Mouse (Mus musculus) midbrain, embryonic 13.5 days (tissue): ENCODE results near the gene Olfr1377. TPM values are rescaled to one million over a fixed set of nuclear protein-coding genes. Genes with fewer than 3 reads are reported as not detected.
A peak's percentile ranks its signal among the peaks of the same experiment; 100 is the strongest.

Experiments
- ATAC-seq: fragments of 200-750 bp; cut with Nextera tagmentation; 2 replicates; pipeline ENCODE4 v1.8.0; 2017; ENCODE audit warnings: mild to moderate bottlenecking, moderate TSS enrichment, moderate library complexity
- H3K27ac ChIP-seq: fragments of 300-500 bp; sonication (generic); 2 replicates; pipeline ENCODE4 v1.5.1; 2015; ENCODE audit warnings: inconsistent platforms, mild to moderate bottlenecking, moderate library complexity
- H3K27me3 ChIP-seq: fragments of 300-500 bp; sonication (generic); 2 replicates; pipeline ENCODE4 v1.6.1; 2015; ENCODE audit warnings: mild to moderate bottlenecking, inconsistent platforms
- H3K36me3 ChIP-seq: fragments of 300-500 bp; sonication (generic); 2 replicates; pipeline ENCODE4 v1.6.1; 2015; ENCODE audit warnings: mild to moderate bottlenecking, inconsistent platforms
- H3K4me1 ChIP-seq: fragments of 300-500 bp; sonication (generic); replicated peaks from 2 replicates; pipeline ENCODE4 v1.6.1; 2015; ENCODE audit warnings: inconsistent platforms
- H3K4me2 ChIP-seq: fragments of 300-500 bp; sonication (generic); replicated peaks from 2 replicates; pipeline ENCODE4 v1.6.1; 2015; ENCODE audit warnings: moderate library complexity, mild to moderate bottlenecking, inconsistent platforms
- H3K4me3 ChIP-seq: fragments of 300-500 bp; sonication (generic); replicated peaks from 2 replicates; pipeline ENCODE4 v1.5.1; 2015; ENCODE audit warnings: mild to moderate bottlenecking, inconsistent platforms
- H3K9ac ChIP-seq: fragments of 300-500 bp; sonication (generic); replicated peaks from 2 replicates; pipeline ENCODE4 v1.6.1; 2015; ENCODE audit warnings: mild to moderate bottlenecking, inconsistent platforms
- H3K9me3 ChIP-seq: fragments of 300-500 bp; sonication (generic); 2 replicates; pipeline ENCODE4 v1.6.1; 2016; ENCODE audit warnings: mild to moderate bottlenecking, inconsistent platforms
- WGBS: fragments of 180-500 bp; shearing (Covaris S2); methylation state at CpG from one replicate; pipeline ENCODE4 v1.1.7; 2015; 5-methylcytosine and 5-hydroxymethylcytosine counted together
- polyA plus RNA-seq: library from polyadenylated mRNA; unstranded; fragments of >200 nt; fragmentation: Nextera tagmentation; extraction: Ambion mirVana; gene quantifications from 2 replicates; pipeline ENCODE4 v1.2.1, GENCODE M21; 2015

Olfr1377 gene
- polyA plus RNA-seq: not detected in 2 replicates

DNA sequence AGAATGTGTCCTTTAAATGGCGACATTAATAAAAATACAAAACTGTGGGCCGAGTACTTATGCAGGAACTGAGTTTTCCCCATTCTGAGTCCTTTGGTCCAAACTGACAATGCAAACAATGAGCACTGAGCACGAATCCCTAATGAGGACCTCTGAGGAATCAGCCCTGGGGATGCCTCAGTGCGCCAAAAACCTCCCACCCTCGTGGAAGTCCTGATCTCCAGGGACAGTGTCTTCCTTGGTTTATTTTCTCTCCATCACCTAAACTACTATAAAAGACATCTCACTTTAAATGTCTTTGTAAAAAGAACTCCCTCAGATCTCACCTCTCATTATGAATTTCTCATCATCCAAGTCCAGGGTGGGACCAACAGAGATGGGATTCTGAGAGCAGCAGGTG, at the start of gene Olfr1377:
Gene Olfr1377, plus strand, starts transcription at position 301 of the 400 bp plus-strand sequence.
- Histone ChIP-seq H3K4me2 (no peak within 1 kb of the TSS), H3K36me3 (no peaks in the 10 kb centered on the region), H3K9ac (no peak within 1 kb of the TSS), H3K27ac (no peak within 1 kb of the TSS), H3K9me3 (no peaks in the 10 kb centered on the region), H3K4me3 (no peak within 1 kb of the TSS), H3K27me3 (no peaks in the 10 kb centered on the region), H3K4me1 (no peaks in the 10 kb centered on the region)
- no peak for ATAC-seq
- 55% methylated on average over 5 of the region's 5 CpGs for WGBS

GRCm38 (mm10) chr11:50932040-50932439, 49.7 kb upstream of the Olfr1377 start:
- peak; percentile 66 for ATAC-seq
- no peaks in the 10 kb centered on the region for H3K9me3 ChIP-seq
- WGBS: 71% methylated on average over 1 of the region's 1 CpGs
- H3K27ac ChIP-seq: peak overlapping the region; percentile 49
- peak overlapping the region; percentile 85 for H3K4me2 ChIP-seq
- H3K4me3 ChIP-seq: peak overlapping the region; percentile 60
- H3K36me3 ChIP-seq: no peaks in the 10 kb centered on the region
- H3K9ac ChIP-seq: no peak overlapping the region
- H3K4me1 ChIP-seq: peaks cover 12% of the 10 kb centered on the region
- H3K27me3 ChIP-seq: no peaks in the 10 kb centered on the region

DNA sequence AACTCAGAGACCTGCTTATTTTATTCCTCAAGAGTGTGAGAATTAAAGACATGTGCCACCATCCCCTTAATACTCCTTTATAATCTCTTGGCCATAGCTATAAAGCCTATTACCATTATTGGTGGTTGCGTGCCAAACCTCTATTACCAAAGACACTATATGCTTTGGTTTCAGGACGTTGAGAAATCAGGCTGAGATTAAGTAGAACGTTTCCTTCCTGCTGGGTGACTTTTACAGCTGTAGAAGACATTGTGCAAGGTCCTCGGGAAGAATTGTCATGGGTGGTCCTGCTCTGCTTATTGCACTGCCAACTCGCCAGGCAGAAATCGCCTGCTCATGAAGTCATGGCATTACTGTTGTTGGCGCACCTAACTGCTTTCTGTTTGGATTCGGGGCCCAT, 43.3 kb upstream of the Olfr1377 start:
- WGBS: 86% methylated on average over 8 of the region's 8 CpGs
- Histone ChIP-seq H3K27ac (no peak overlapping the region), H3K4me2 (no peak overlapping the region), H3K36me3 (no peaks in the 10 kb centered on the region), H3K4me1 (no peaks in the 10 kb centered on the region), H3K4me3 (no peak overlapping the region), H3K9me3 (no peaks in the 10 kb centered on the region), H3K27me3 (no peaks in the 10 kb centered on the region), H3K9ac (no peak overlapping the region)
- no peak for ATAC-seq

- ATAC-seq: peak; percentile 73
- no peak overlapping the region for H3K9ac ChIP-seq
- H3K9me3 ChIP-seq: no peaks in the 10 kb centered on the region
- H3K4me2 ChIP-seq: no peak overlapping the region
- no peaks in the 10 kb centered on the region for H3K36me3 ChIP-seq
- H3K27ac ChIP-seq: no peak overlapping the region
- no peaks in the 10 kb centered on the region for H3K4me1 ChIP-seq
- WGBS: 31% methylated on average over 14 of the region's 14 CpGs
- H3K27me3 ChIP-seq: no peaks in the 10 kb centered on the region
- H3K4me3 ChIP-seq: no peak overlapping the region
These were observed 42.0 kb upstream of the Olfr1377 start for GRCm38 (mm10) chr11:50939621-50940366.

GRCm38 (mm10) chr11:50942386-50942785, 39.4 kb upstream of the Olfr1377 start:
- Histone ChIP-seq H3K4me2 (no peak overlapping the region), H3K9me3 (no peaks in the 10 kb centered on the region), H3K4me1 (no peaks in the 10 kb centered on the region), H3K36me3 (no peaks in the 10 kb centered on the region), H3K4me3 (no peak overlapping the region), H3K27me3 (no peaks in the 10 kb centered on the region), H3K27ac (no peak overlapping the region), H3K9ac (no peak overlapping the region)
- WGBS: 74% methylated on average over 12 of the region's 12 CpGs
- ATAC-seq: no peak

GRCm38 (mm10) chr11:50943506-50943905, 38.3 kb upstream of the Olfr1377 start, which contains the start of gene 4933414I15Rik:
TSS of gene 4933414I15Rik (minus strand) at chr11:50943765.
- H3K36me3 ChIP-seq: no peaks in the 10 kb centered on the region
- H3K4me2 ChIP-seq: no peak within 1 kb of the TSS
- no peak within 1 kb of the TSS for H3K4me3 ChIP-seq
- no peak within 1 kb of the TSS for H3K9ac ChIP-seq
- no peaks in the 10 kb centered on the region for H3K27me3 ChIP-seq
- no peaks in the 10 kb centered on the region for H3K4me1 ChIP-seq
- ATAC-seq: no peak
- 84% methylated on average over 14 of the region's 14 CpGs for WGBS
- H3K27ac ChIP-seq: no peak within 1 kb of the TSS
- no peaks in the 10 kb centered on the region for H3K9me3 ChIP-seq

DNA sequence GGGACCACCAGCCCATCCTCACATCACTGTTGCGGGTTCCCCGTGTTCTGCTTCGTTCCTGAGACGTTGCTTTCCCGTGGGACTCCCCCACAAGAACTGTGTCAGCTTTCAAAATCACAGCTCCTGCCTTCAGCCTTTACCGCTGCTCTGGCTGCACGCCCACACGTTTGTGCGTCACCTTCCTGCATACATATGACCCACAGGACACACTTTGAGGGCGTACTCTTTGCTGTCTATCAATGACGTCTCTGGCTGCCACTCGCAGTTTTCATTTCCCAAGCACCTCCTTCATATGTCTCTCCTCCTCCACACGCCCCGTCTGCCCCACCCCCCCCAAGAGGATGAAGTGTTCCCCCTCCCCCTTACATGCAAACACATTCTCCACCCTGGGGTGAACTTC, 29.5 kb upstream of the Olfr1377 start:
- H3K27me3 ChIP-seq: no peaks in the 10 kb centered on the region
- H3K36me3 ChIP-seq: no peaks in the 10 kb centered on the region
- no peak overlapping the region for H3K4me2 ChIP-seq
- no peaks in the 10 kb centered on the region for H3K4me1 ChIP-seq
- whole genome bisulfite sequencing: 83% methylated on average over 14 of the region's 14 CpGs
- H3K9ac ChIP-seq: no peak overlapping the region
- no peak overlapping the region for H3K27ac ChIP-seq
- H3K9me3 ChIP-seq: no peaks in the 10 kb centered on the region
- H3K4me3 ChIP-seq: no peak overlapping the region
- ATAC-seq: no peak

GRCm38 (mm10) chr11:50953665-50954064, 28.1 kb upstream of the Olfr1377 start, which contains the start of gene Prop1:
TSS of gene Prop1 (minus strand) at chr11:50953765.
- H3K9ac ChIP-seq: no peak within 1 kb of the TSS
- no peak within 1 kb of the TSS for H3K4me3 ChIP-seq
- ATAC-seq: no peak
- H3K4me1 ChIP-seq: no peaks in the 10 kb centered on the region
- whole genome bisulfite sequencing: 63% methylated on average over 6 of the region's 6 CpGs
- H3K27ac ChIP-seq: no peak within 1 kb of the TSS
- no peaks in the 10 kb centered on the region for H3K36me3 ChIP-seq
- no peak within 1 kb of the TSS for H3K4me2 ChIP-seq
- H3K27me3 ChIP-seq: no peaks in the 10 kb centered on the region
- H3K9me3 ChIP-seq: no peaks in the 10 kb centered on the region

GRCm38 (mm10) chr11:50964886-50965285, 16.9 kb upstream of the Olfr1377 start:
- H3K9ac ChIP-seq: no peak overlapping the region
- no peaks in the 10 kb centered on the region for H3K27me3 ChIP-seq
- H3K4me1 ChIP-seq: 0 out of 2 replicates have a peak, but pooled peaks cover 9% of the 10 kb centered on the region
- WGBS: 89% methylated on average over 2 of the region's 2 CpGs
- H3K4me3 ChIP-seq: no peak overlapping the region
- no peak overlapping the region for H3K4me2 ChIP-seq
- no peak for ATAC-seq
- H3K9me3 ChIP-seq: no peaks in the 10 kb centered on the region
- H3K27ac ChIP-seq: no peak overlapping the region
- H3K36me3 ChIP-seq: no peaks in the 10 kb centered on the region

GRCm38 (mm10) chr11:50966230-50966629, 15.5 kb upstream of the Olfr1377 start, which contains the start of gene Olfr1378:
TSS of gene Olfr1378 (plus strand) at chr11:50966530.
- no peaks in the 10 kb centered on the region for H3K9me3 ChIP-seq
- WGBS: 81% methylated on average over 11 of the region's 11 CpGs
- H3K36me3 ChIP-seq: no peaks in the 10 kb centered on the region
- no peak within 1 kb of the TSS for H3K4me3 ChIP-seq
- no peak for ATAC-seq
- H3K9ac ChIP-seq: no peak within 1 kb of the TSS
- no peak within 1 kb of the TSS for H3K4me2 ChIP-seq
- 0 out of 2 replicates have a peak, but pooled peaks cover 9% of the 10 kb centered on the region for H3K4me1 ChIP-seq
- no peaks in the 10 kb centered on the region for H3K27me3 ChIP-seq
- H3K27ac ChIP-seq: no peak within 1 kb of the TSS

GRCm38 (mm10) chr11:50977216-50977615, 4.6 kb upstream of the Olfr1377 start:
- Histone ChIP-seq H3K9ac (no peak overlapping the region), H3K4me3 (no peak overlapping the region), H3K9me3 (no peaks in the 10 kb centered on the region), H3K4me1 (no peaks in the 10 kb centered on the region), H3K27ac (no peak overlapping the region), H3K36me3 (no peaks in the 10 kb centered on the region), H3K4me2 (no peak overlapping the region), H3K27me3 (no peaks in the 10 kb centered on the region)
- WGBS: 74% methylated on average over 4 of the region's 4 CpGs
- no peak for ATAC-seq

- H3K4me2 ChIP-seq: no peak within 1 kb of the TSS
- ATAC-seq: no peak
- 78% methylated on average over 5 of the region's 5 CpGs for WGBS
These were observed 21.5 kb downstream of the Olfr1377 start, which contains the start of gene Olfr51 for GRCm38 (mm10) chr11:51003296-51003695. TSS of gene Olfr51 (plus strand) at chr11:51003596.

More at GRCm38 (mm10) chr11:51003296-51003695, 21.5 kb downstream of the Olfr1377 start, which contains the start of gene Olfr51:
- Histone ChIP-seq H3K4me3 (no peak within 1 kb of the TSS), H3K27ac (no peak within 1 kb of the TSS), H3K36me3 (no peaks in the 10 kb centered on the region), H3K9me3 (0 out of 2 replicates have a peak, but pooled peaks cover 4% of the 10 kb centered on the region), H3K9ac (no peak within 1 kb of the TSS), H3K27me3 (no peaks in the 10 kb centered on the region), H3K4me1 (no peaks in the 10 kb centered on the region)
